8 mouse cellular contexts compared by ENCODE assay signal in genomic region chr2:122702181-122703036, GRCm38 (mm10). TPM values are rescaled to one million over a fixed set of nuclear protein-coding genes. Genes with fewer than 3 reads are reported as not detected.
A peak's percentile ranks its signal among the peaks of the same experiment; 100 is the strongest.
DNase-seq lines count a peak whose midpoint lies in the region; ATAC-seq lines count a peak whose summit lies in the region.

TSS of gene Slc30a4 (minus strand) at chr2:122702663.

- DNase-seq in ZHBTc4 (ENCODE audit: low read depth, low spot score), result peak; percentile 82
- peak; percentile 84 for DNase-seq in gastrocnemius, postnatal 14 days
- DNase-seq in induced T-regulatory cell, adult 2 months (ENCODE audit: low read depth), result peak; percentile 65
- DNase-seq in left cerebral cortex, postnatal 14 days (ENCODE audit: low spot score in 2 of 2), result peak; percentile 72 to 75
- DNase-seq in right cerebral cortex, postnatal 14 days, result peak; percentile 75
- DNase-seq in urinary bladder, postnatal 36 days (ENCODE audit: low spot score in 2 of 2), result peak; percentile 61 to 65

- intact Hi-C loops in gastrocnemius, postnatal 14 days (cut with DNase I; ENCODE audit: low total_unique reads), result no loop called here
- intact Hi-C loops in left cerebral cortex, postnatal 14 days (cut with DNase I), result loop anchor here (1.0 kb wide), 1 partner anchor 36 kb away; the partner anchor contains the start of gene Bloc1s6

- peak; percentile 54 for ATAC-seq in common myeloid progenitor, adult 5-6 weeks (replicated peaks; ENCODE audit: low read depth, poor library complexity, severe bottlenecking)
- peak; percentile 53 for ATAC-seq in megakaryocyte progenitor cell, adult 5-6 weeks (replicated peaks; ENCODE audit: poor library complexity)

RNA-seq across cellular contexts. Expression of gene Slc30a4, which starts in this region (rescaled TPM):
- total RNA-seq in common myeloid progenitor, adult 5-6 weeks (2017), result 5.8 and 6.1 TPM in 2 replicates
- 10 to 100 TPM; 13.1 to 14.8 TPM for total RNA-seq in gastrocnemius, postnatal 14 days (2021)
- total RNA-seq in left cerebral cortex, postnatal 14 days (2021), result 10 to 100 TPM; 38.0 to 40.9 TPM
- total RNA-seq in megakaryocyte progenitor cell, adult 5-6 weeks (2015), result 1.8 and 2.1 TPM in 2 replicates
- total RNA-seq in megakaryocyte progenitor cell, adult 5-6 weeks (2017), result 2.5 and 2.7 TPM in 2 replicates

Comparison
In these comparisons a context has a peak if more than half of its experiments do, and no peak if none do; other contexts are left out.
1. Peak in every context shown above with its lines: DNase-seq and ATAC-seq.